Mouse (Mus musculus) liver, postnatal 0 days (tissue): ENCODE data around the gene Smox. TPM values are rescaled to one million over a fixed set of nuclear protein-coding genes. Genes with fewer than 3 reads are reported as not detected.

Experiments used
- ATAC-seq: fragments of 200-750 bp; cut with Nextera tagmentation; 2 replicates; pipeline ENCODE4 v1.8.0; 2017; ENCODE audit warnings: mild to moderate bottlenecking, moderate library complexity
- DNase-seq: peaks from one replicate; pipeline ENCODE4 v3.0.0-alpha.2; 2016
- H3K27ac ChIP-seq: fragments of 300-500 bp; sonication (generic); 2 replicates; pipeline ENCODE4 v1.5.1; 2014; ENCODE audit warnings: antibody characterized with exemption, moderate library complexity, mild to moderate bottlenecking, low read depth
- H3K27me3 ChIP-seq: fragments of 300-500 bp; sonication (generic); 2 replicates; pipeline ENCODE4 v1.6.1; 2014; ENCODE audit warnings: low read length, control low read depth, mixed read lengths; ENCODE audit not compliant: insufficient read depth
- H3K36me3 ChIP-seq: fragments of 300-500 bp; sonication (generic); replicated peaks from 2 replicates; pipeline ENCODE4 v1.6.1; 2014; ENCODE audit warnings: mild to moderate bottlenecking, control low read depth, low read length, moderate library complexity, mixed read lengths; ENCODE audit not compliant: insufficient read depth
- H3K4me1 ChIP-seq: fragments of 300-500 bp; sonication (generic); 2 replicates; pipeline ENCODE4 v1.6.1; 2014; ENCODE audit warnings: antibody characterized with exemption, mild to moderate bottlenecking, control low read depth; ENCODE audit not compliant: insufficient read depth
- H3K4me2 ChIP-seq: fragments of 300-500 bp; sonication (generic); 2 replicates; pipeline ENCODE4 v1.6.1; 2014; ENCODE audit warnings: low read depth, mild to moderate bottlenecking, low read length, moderate library complexity, mixed read lengths
- H3K4me3 ChIP-seq: fragments of 300-500 bp; sonication (generic); 2 replicates; pipeline ENCODE4 v1.5.1; 2014; ENCODE audit warnings: low read depth, low read length
- H3K9ac ChIP-seq: fragments of 300-500 bp; sonication (generic); replicated peaks from 2 replicates; pipeline ENCODE4 v1.6.1; 2014; ENCODE audit warnings: mild to moderate bottlenecking, moderate library complexity
- H3K9me3 ChIP-seq: fragments of 300-500 bp; sonication (generic); 2 replicates; pipeline ENCODE4 v1.6.1; 2016; ENCODE audit warnings: mild to moderate bottlenecking, control low read depth, low read length, mixed read lengths
- CTCF ChIP-seq: sonication (generic); IDR thresholded peaks from 2 replicates; pipeline ENCODE4 v1.5.1; 2016; ENCODE audit warnings: antibody characterized with exemption, low read depth
- EP300 ChIP-seq: IDR thresholded peaks from 2 replicates; pipeline ENCODE4 v1.6.1; 2016; ENCODE audit warnings: antibody characterized with exemption, low read depth, mild to moderate bottlenecking
- WGBS: fragments of 180-500 bp; shearing (Covaris S2); extraction: QIAGEN DNeasy Blood & Tissue Kit; methylation state at CpG from one replicate; pipeline ENCODE4 v1.1.7; 2014; ENCODE audit not compliant: insufficient replicate concordance; 5-methylcytosine and 5-hydroxymethylcytosine counted together
- polyA plus RNA-seq: library from polyadenylated mRNA; unstranded; fragments of >200 nt; fragmentation: Nextera tagmentation; extraction: Ambion mirVana; gene quantifications from 2 replicates; pipeline ENCODE4 v1.2.1, GENCODE M21; 2015

Gene Smox
- polyA plus RNA-seq, 1 experiment from 2014 or later, result 56.7 TPM

DNA sequence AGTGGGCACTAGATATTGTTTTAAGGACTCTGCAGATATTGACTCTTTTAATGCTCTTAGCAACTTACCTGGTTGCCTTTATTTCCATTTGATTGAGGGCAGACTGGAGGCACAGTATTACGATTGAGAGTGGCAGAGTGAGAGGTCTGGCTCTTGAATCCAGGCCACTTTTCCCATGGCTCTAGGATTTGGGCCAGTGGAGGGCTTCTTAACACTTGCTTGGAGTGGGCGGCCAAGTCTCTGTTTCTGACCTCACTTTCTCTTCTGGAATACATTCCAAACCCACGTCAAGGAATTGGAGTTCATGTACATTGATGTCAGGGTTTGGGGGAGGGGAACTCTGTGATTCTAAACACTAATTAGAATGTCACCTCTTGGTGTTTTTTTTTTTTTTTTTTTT lies 4.0 kb downstream of the Smox start:
- 77% methylated on average over 3 of the region's 3 CpGs for WGBS
- ATAC-seq, result no peak
- no peak for TF ChIP-seq CTCF
- TF ChIP-seq EP300, result no peak
- Histone ChIP-seq H3K4me1 (peaks cover 58% of the 10 kb centered on the region), H3K27me3 (no peaks in the 10 kb centered on the region; the same call in 1 of the 2 replicates), H3K9ac (0 out of 2 replicates have a peak overlapping the region, but pooled peaks have one; percentile 32), H3K36me3 (peaks cover 2% of the 10 kb centered on the region; the same call in 1 of the 2 replicates), H3K4me3 (no peak overlapping the region), H3K4me2 (peak overlapping the region; percentile 87), H3K9me3 (no peaks in the 10 kb centered on the region), H3K27ac (no peak overlapping the region; the same call in 1 of the 2 replicates)
- DNase-seq, result no peak

DNA sequence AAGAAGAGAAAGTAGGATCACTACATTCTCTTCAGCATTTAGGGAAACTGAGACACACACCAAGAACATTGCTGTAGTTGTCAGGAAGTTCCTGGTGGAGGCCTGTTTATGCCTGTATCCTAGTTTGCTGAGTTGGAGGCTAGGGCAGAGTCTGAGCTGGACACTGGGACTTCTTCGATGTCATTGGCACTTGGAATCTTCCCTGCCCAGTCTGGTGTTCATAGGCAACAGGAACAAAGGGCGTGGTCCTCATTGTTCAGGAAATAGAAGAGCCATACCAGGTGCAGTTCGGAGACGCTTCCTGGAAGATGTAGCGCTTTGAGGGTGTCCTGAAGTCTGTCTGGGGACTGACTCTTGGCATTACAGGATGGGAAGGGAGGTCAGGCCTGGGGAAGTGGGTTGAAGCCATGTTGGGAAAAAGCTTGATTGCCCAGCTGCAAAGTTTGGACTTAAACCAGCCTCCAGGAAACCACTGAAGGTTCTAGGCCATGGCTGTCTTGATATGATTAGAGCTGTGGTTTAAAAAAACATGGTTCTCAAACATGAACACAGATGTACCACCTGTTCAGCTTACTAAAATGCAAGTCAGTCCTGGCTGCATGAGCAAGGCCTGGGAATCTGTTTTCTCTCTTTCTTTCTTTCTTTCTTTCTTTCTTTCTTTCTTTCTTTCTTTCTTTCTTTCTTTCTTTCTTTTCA lies 5.0 kb downstream of the Smox start:
- ATAC-seq (peak; percentile 35), DNase-seq (no peak)
- H3K4me3 ChIP-seq, result 0 out of 2 replicates have a peak overlapping the region, but pooled peaks have one; percentile 5
- H3K27ac ChIP-seq, result peak overlapping the region; percentile 91
- peaks cover 64% of the 10 kb centered on the region for H3K4me1 ChIP-seq
- peaks cover 2% of the 10 kb centered on the region; the same call in 1 of the 2 replicates for H3K36me3 ChIP-seq
- no peak for TF ChIP-seq CTCF
- peak; percentile 90 for TF ChIP-seq EP300
- 75% methylated on average over 5 of the region's 5 CpGs for WGBS
- peak overlapping the region; percentile 68 for H3K4me2 ChIP-seq
- peak overlapping the region; percentile 49 for H3K9ac ChIP-seq
- H3K9me3 ChIP-seq, result no peaks in the 10 kb centered on the region
- H3K27me3 ChIP-seq, result no peaks in the 10 kb centered on the region; the same call in 1 of the 2 replicates

DNA sequence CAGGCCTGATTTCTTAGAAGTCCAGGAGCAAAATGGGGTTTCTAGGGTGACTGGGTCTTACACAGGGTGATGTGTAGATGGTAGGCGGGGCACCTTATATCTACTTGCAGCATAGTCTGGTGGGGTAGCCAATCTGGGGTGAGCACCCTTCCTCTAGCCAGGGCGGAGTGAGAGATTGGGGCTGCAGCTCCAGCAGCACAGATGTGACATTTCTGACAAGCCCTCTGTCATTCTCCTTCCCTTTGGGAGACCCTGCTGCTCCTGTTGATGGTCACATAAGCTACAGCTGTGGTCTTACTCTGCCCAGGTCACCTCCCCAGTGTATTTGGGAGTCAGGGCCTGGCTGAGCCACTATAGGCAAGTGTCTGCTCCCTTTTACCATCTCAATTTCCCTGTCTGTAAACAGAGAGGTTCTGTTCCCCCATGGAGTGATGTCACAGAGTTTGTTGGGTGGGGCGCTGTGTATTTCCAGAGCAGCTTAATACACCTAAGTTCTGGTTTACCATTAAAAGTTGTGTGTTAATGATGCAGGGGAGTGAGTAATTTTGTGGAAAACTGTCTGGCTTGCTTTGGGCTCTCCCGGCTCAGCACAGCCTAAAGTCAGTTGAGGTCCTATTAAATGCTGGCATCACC lies 6.0 kb downstream of the Smox start:
- H3K27me3 ChIP-seq, result no peaks in the 10 kb centered on the region; the same call in 1 of the 2 replicates
- H3K9ac ChIP-seq, result peak overlapping the region; percentile 61
- peak; percentile 75 for DNase-seq
- peak; percentile 98 for ATAC-seq
- peak overlapping the region; percentile 68 for H3K4me2 ChIP-seq
- H3K4me3 ChIP-seq, result peak overlapping the region; percentile 12; the same call in 1 of the 2 replicates
- H3K36me3 ChIP-seq, result peaks cover 3% of the 10 kb centered on the region; the same call in 1 of the 2 replicates
- no peaks in the 10 kb centered on the region for H3K9me3 ChIP-seq
- 59% methylated on average over 4 of the region's 4 CpGs for WGBS
- peak overlapping the region; percentile 91 for H3K27ac ChIP-seq
- peaks cover 69% of the 10 kb centered on the region for H3K4me1 ChIP-seq
- TF ChIP-seq EP300, result peak; percentile 98
- no peak for TF ChIP-seq CTCF

DNA sequence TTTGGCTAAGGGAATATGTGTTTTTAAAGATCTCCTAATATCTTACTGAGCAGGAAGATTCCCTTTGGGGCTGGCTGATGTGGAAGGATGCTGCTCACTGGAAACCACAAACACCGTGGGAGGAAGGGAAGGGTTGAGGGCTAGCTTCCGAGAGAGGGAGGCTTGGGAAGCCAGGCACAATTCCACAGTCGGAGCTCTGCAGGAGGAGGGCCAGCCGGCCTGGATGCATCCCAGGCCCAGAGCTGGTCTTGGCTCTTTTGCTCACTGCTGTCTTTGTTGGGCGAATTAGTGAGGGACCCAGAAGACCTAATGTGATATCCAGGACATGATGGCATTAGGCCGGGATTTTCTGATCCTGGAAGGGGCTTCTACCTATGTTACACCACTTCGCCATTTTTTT lies 6.9 kb downstream of the Smox start:
- no peak for DNase-seq
- no peak overlapping the region; the same call in 1 of the 2 replicates for H3K4me3 ChIP-seq
- peak overlapping the region; percentile 91 for H3K27ac ChIP-seq
- no peak for ATAC-seq
- no peaks in the 10 kb centered on the region; the same call in 1 of the 2 replicates for H3K27me3 ChIP-seq
- peak overlapping the region; percentile 68 for H3K4me2 ChIP-seq
- WGBS, result 77% methylated on average over 7 of the region's 7 CpGs
- H3K9ac ChIP-seq, result peak overlapping the region; percentile 61
- H3K36me3 ChIP-seq, result peaks cover 4% of the 10 kb centered on the region; the same call in 1 of the 2 replicates
- H3K9me3 ChIP-seq, result no peaks in the 10 kb centered on the region
- TF ChIP-seq CTCF (no peak), EP300 (no peak)
- H3K4me1 ChIP-seq, result peaks cover 68% of the 10 kb centered on the region

DNA sequence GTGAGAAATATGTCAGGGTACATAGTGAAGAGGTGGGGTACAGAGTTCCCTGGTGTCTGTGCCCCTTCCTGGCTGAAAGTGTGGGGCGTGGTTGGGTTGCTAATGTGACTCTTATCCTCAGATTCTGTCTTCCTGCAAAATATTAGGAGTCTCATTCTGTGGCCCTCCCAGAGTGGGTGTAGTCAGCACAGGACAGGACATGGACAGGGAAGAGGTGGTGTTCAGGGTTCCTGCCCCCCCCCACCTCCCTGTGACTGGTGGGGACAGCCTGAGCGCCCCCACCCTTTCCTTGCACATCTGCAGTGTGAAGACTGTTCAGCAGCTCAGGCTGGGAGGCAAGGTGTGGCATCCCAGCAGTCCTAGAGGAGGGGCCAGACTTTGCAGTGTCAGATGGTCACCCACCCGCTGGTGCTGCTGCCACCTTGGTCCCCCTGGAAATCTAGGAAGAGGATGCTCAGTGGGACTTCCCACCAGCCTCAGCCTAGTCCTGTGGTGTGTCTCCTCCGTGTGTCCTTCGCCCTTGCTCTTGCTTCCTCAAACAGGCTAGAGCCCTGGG lies 8.1 kb downstream of the Smox start:
- H3K4me3 ChIP-seq, result no peak overlapping the region
- TF ChIP-seq EP300 (no peak), CTCF (no peak)
- H3K4me1 ChIP-seq, result peaks cover 59% of the 10 kb centered on the region
- H3K27ac ChIP-seq, result peak overlapping the region; percentile 7; the same call in 1 of the 2 replicates
- H3K9ac ChIP-seq, result 0 out of 2 replicates have a peak overlapping the region, but pooled peaks have one; percentile 11
- ATAC-seq (no peak), DNase-seq (no peak)
- H3K36me3 ChIP-seq, result peaks cover 4% of the 10 kb centered on the region; the same call in 1 of the 2 replicates
- no peaks in the 10 kb centered on the region for H3K27me3 ChIP-seq
- H3K9me3 ChIP-seq, result no peaks in the 10 kb centered on the region
- WGBS, result 69% methylated on average over 5 of the region's 5 CpGs
- H3K4me2 ChIP-seq, result peak overlapping the region; percentile 13; the same call in 1 of the 2 replicates

DNA sequence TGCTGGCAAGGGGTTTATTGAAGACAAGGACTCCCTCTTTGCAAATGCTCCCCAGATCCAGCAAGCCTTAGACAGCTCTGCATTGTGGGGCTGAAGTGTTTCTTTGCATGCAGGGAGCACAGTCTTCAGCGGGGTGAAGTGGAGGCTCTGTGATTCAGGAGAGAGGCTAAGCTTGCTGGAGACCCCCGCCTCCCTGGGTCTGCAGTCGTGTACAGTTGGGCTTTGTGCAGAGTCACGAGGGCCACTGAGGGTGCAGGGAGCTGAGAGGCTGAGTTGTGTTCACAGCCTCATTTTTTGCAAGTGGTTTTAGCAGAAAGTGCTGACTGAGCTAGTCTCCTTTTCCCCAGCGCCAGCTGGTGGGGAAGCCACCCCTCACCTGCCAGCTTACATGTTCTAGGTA lies 10.6 kb downstream of the Smox start:
- ATAC-seq, result no peak
- no peak overlapping the region for H3K4me2 ChIP-seq
- peaks cover 4% of the 10 kb centered on the region; the same call in 1 of the 2 replicates for H3K36me3 ChIP-seq
- no peaks in the 10 kb centered on the region for H3K27me3 ChIP-seq
- no peak for TF ChIP-seq CTCF
- TF ChIP-seq EP300, result no peak
- DNase-seq, result no peak
- H3K9ac ChIP-seq, result no peak overlapping the region
- 64% methylated on average over 5 of the region's 5 CpGs for WGBS
- no peak overlapping the region for H3K27ac ChIP-seq
- H3K4me3 ChIP-seq, result no peak overlapping the region
- H3K9me3 ChIP-seq, result no peaks in the 10 kb centered on the region
- H3K4me1 ChIP-seq, result peaks cover 53% of the 10 kb centered on the region
